Mouse (Mus musculus) heart, embryonic 11.5 days (tissue): Measurements from ENCODE around the gene Trmt11. TPM values are rescaled to one million over a fixed set of nuclear protein-coding genes. Genes with fewer than 3 reads are reported as not detected.
"Not testable (repeated sequence)": the region's sequence is repeated elsewhere in the genome, so short reads cannot be mapped to it uniquely, and the experiment has no call there.

Experiments
- ATAC-seq: fragments of 200-750 bp; cut with Nextera tagmentation; replicated peaks from 2 replicates; pipeline ENCODE4 v1.8.0; 2017; ENCODE audit warnings: moderate library complexity; ENCODE audit not compliant: insufficient number of reproducible peaks, low FRiP score, low TSS enrichment
- H3K27ac ChIP-seq: fragments of 300-500 bp; sonication (generic); 2 replicates; pipeline ENCODE4 v1.5.1; 2014; ENCODE audit warnings: mild to moderate bottlenecking, low read depth, low read length
- H3K27me3 ChIP-seq: fragments of 300-500 bp; sonication (generic); 2 replicates; pipeline ENCODE4 v1.6.1; 2014; ENCODE audit warnings: mild to moderate bottlenecking, low read length, mixed read lengths; ENCODE audit not compliant: control insufficient read depth, insufficient read depth
- H3K36me3 ChIP-seq: fragments of 300-500 bp; sonication (generic); 2 replicates; pipeline ENCODE4 v1.6.1; 2014; ENCODE audit warnings: mild to moderate bottlenecking, low read length, moderate library complexity, mixed read lengths; ENCODE audit not compliant: control insufficient read depth, insufficient read depth
- H3K4me1 ChIP-seq: fragments of 300-500 bp; sonication (generic); 2 replicates; pipeline ENCODE4 v1.6.1; 2014; ENCODE audit warnings: low read length; ENCODE audit not compliant: control insufficient read depth, insufficient read depth
- H3K4me2 ChIP-seq: fragments of 300-500 bp; sonication (generic); 2 replicates; pipeline ENCODE4 v1.6.1; 2014; ENCODE audit warnings: mild to moderate bottlenecking, moderate library complexity
- H3K4me3 ChIP-seq: fragments of 300-500 bp; sonication (generic); 2 replicates; pipeline ENCODE4 v1.5.1; 2014; ENCODE audit warnings: low read depth, low read length
- H3K9ac ChIP-seq: fragments of 300-500 bp; sonication (generic); 2 replicates; pipeline ENCODE4 v1.6.1; 2014; ENCODE audit warnings: mild to moderate bottlenecking, low read depth, low read length, moderate library complexity
- H3K9me3 ChIP-seq: fragments of 300-500 bp; sonication (generic); replicated peaks from 2 replicates; pipeline ENCODE4 v1.6.1; 2016; ENCODE audit warnings: low read length; ENCODE audit not compliant: control insufficient read depth
- WGBS: fragments of 180-500 bp; shearing (Covaris S2); extraction: QIAGEN DNeasy Blood & Tissue Kit; methylation state at CpG from one replicate; pipeline ENCODE4 v1.1.7; 2014; ENCODE audit not compliant: insufficient replicate concordance; 5-methylcytosine and 5-hydroxymethylcytosine counted together
- polyA plus RNA-seq: library from polyadenylated mRNA; unstranded; fragments of >200 nt; fragmentation: Nextera tagmentation; extraction: Ambion mirVana; gene quantifications from 2 replicates; pipeline ENCODE4 v1.2.1, GENCODE M21; 2014

Trmt11 gene
- polyA plus RNA-seq, 1 experiment from 2014 or later = 21.8 TPM

DNA sequence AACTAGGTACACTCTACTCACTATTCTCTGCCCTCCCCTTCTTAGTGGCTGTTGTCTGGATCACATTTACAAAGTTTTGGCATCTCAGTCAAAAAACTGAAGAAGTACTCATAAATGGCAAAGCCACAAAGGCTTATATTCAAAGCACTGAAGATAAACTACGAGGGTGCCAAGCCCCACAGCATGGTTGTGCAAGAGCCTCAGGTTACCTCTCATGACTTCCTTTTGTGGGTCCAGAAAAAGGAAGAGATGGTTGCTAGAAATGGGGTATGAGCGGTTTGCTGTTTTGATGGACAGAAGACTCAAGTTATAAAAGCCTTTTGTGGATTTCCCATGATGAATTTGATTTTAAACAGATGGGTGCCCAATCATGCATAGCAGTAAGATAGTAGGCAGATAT is 97.4 kb downstream of the Trmt11 start:
- Histone ChIP-seq H3K9ac (no peak overlapping the region), H3K9me3 (no peaks in the 10 kb centered on the region), H3K27me3 (no peaks in the 10 kb centered on the region), H3K27ac (no peak overlapping the region), H3K36me3 (no peaks in the 10 kb centered on the region), H3K4me2 (no peak overlapping the region), H3K4me1 (no peaks in the 10 kb centered on the region), H3K4me3 (no peak overlapping the region)
- 80% methylated on average over 2 of the region's 2 CpGs for WGBS
- no peak for ATAC-seq

DNA sequence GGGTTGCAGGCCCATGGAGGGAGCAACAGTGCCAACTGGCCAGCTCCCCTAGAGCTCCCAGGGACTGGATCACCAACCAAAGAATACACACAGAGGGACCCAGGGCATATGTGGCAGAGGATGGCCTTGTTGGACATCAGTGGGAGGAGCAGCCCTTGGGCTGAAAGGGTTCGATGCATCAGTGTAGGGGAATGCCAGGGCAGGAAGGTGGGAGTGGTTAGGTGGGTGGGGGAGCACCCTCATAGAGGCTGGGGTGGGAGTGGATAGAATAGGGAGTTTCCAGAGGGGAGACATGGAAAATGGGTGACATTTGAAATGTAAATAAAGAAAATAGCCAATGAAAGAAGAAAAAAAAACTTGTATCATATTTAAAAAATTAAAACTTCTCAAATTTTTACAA is 97.8 kb downstream of the Trmt11 start:
- 67% methylated on average over 1 of the region's 1 CpGs for WGBS
- Histone ChIP-seq H3K36me3 (no peaks in the 10 kb centered on the region), H3K4me2 (no peak overlapping the region), H3K27ac (no peak overlapping the region), H3K27me3 (no peaks in the 10 kb centered on the region), H3K9ac (no peak overlapping the region), H3K4me1 (no peaks in the 10 kb centered on the region), H3K9me3 (no peaks in the 10 kb centered on the region), H3K4me3 (no peak overlapping the region)
- ATAC-seq = no peak

DNA sequence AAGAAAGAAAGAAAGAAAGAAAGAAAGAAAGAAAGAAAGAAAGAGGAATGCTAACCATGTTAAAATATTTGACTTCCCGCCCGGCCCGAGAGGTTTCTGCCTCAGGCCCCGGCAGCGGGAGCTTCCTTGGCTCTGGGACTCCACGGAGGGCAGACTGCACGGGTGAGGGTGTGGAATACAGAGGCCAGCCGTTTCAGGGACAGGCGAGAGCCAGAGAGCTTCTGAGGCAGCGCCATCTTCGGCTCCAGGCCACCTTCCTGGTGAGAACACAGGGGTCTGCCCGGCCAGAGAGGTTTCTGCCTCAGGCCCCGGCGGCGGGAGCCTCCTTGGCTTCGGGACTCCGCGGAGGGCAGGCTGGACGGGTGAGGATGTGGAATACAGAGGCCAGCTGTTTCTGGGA is 102.3 kb downstream of the Trmt11 start:
- H3K9ac ChIP-seq, H3K27ac ChIP-seq, H3K36me3 ChIP-seq, H3K27me3 ChIP-seq, H3K4me2 ChIP-seq, H3K4me1 ChIP-seq, ATAC-seq, H3K9me3 ChIP-seq, H3K4me3 ChIP-seq: not testable (repeated sequence)
- WGBS = 68% methylated on average over 19 of the region's 19 CpGs

Other genes with a start within 250 kb of the Trmt11 start
- gene Hint3, start 28.9 kb upstream of the Trmt11 start, polyA plus RNA-seq = 26.1 and 30.2 TPM in 2 replicates
- 10.1 and 11.4 TPM in 2 replicates for gene Ncoa7, start 202.6 kb upstream of the Trmt11 start, polyA plus RNA-seq
- gene Hey2, start 242.1 kb upstream of the Trmt11 start, polyA plus RNA-seq = 23.2 and 29.9 TPM in 2 replicates